Mouse (Mus musculus): ENCODE results near the gene Polq. TPM values are rescaled to one million over a fixed set of nuclear protein-coding genes. Genes with fewer than 3 reads are reported as not detected.
A peak's percentile ranks its signal among the peaks of the same experiment; 100 is the strongest.

Polq gene
- total and polyA plus RNA-seq, 2 experiments from 2014 or later: 1.6 to 2.2 TPM

- TF ChIP-seq CTCF (IDR thresholded peaks at IDR 0.05; ENCODE audit: low read depth): no peak
- Histone ChIP-seq H3K9me3 (ENCODE audit: low read length) (no peaks in the 10 kb centered on the region), H3K4me2 (ENCODE audit: low read depth, low read length) (no peak overlapping the region), H3K27me3 (ENCODE audit: insufficient read depth, low read length) (no peaks in the 10 kb centered on the region), H3K4me3 (ENCODE audit: low read length) (no peak overlapping the region), H3K9ac (replicated peaks; ENCODE audit: low read length) (no peak overlapping the region), H3K4me1 (ENCODE audit: insufficient read depth, low read length) (no peaks in the 10 kb centered on the region), H3K27ac (no peak overlapping the region), H3K36me3 (ENCODE audit: insufficient read depth, low read length) (no peaks in the 10 kb centered on the region)
- 76% methylated on average over 8 of the region's 8 CpGs for WGBS
- DNase-seq (ENCODE audit: low spot score): no peak
- ATAC-seq: no peak
Measured at GRCm38 (mm10) chr16:36989493-36989892, 22.1 kb upstream of the Polq start.

GRCm38 (mm10) chr16:36989999-36990625 is 21.5 kb upstream of the Polq start, which contains the start of gene Fbxo40:
Fbxo40 (minus strand) TSS chr16:36990467.
- H3K4me3 ChIP-seq (ENCODE audit: low read length): no peak within 1 kb of the TSS
- H3K27ac ChIP-seq: no peak within 1 kb of the TSS
- ATAC-seq (no peak), DNase-seq (ENCODE audit: low spot score) (no peak)
- no peak for TF ChIP-seq CTCF (IDR thresholded peaks at IDR 0.05; ENCODE audit: low read depth)
- no peaks in the 10 kb centered on the region for H3K27me3 ChIP-seq (ENCODE audit: insufficient read depth, low read length)
- WGBS: 82% methylated on average over 18 of the region's 18 CpGs
- no peaks in the 10 kb centered on the region for H3K9me3 ChIP-seq (ENCODE audit: low read length)
- no peaks in the 10 kb centered on the region for H3K36me3 ChIP-seq (ENCODE audit: insufficient read depth, low read length)
- no peak within 1 kb of the TSS for H3K4me2 ChIP-seq (ENCODE audit: low read depth, low read length)
- H3K9ac ChIP-seq (replicated peaks; ENCODE audit: low read length): no peak within 1 kb of the TSS
- no peaks in the 10 kb centered on the region for H3K4me1 ChIP-seq (ENCODE audit: insufficient read depth, low read length)

- H3K36me3 ChIP-seq (ENCODE audit: insufficient read depth, low read length): no peaks in the 10 kb centered on the region
- 82% methylated on average over 6 of the region's 6 CpGs for WGBS
- no peaks in the 10 kb centered on the region for H3K9me3 ChIP-seq (ENCODE audit: low read length)
- no peaks in the 10 kb centered on the region for H3K27me3 ChIP-seq (ENCODE audit: insufficient read depth, low read length)
- ATAC-seq: no peak
- no peak for DNase-seq (ENCODE audit: low spot score)
- H3K27ac ChIP-seq: no peak overlapping the region
- no peak overlapping the region for H3K4me2 ChIP-seq (ENCODE audit: low read depth, low read length)
- no peaks in the 10 kb centered on the region for H3K4me1 ChIP-seq (ENCODE audit: insufficient read depth, low read length)
- no peak overlapping the region for H3K9ac ChIP-seq (replicated peaks; ENCODE audit: low read length)
- H3K4me3 ChIP-seq (ENCODE audit: low read length): no peak overlapping the region
- TF ChIP-seq CTCF (IDR thresholded peaks at IDR 0.05; ENCODE audit: low read depth): no peak
Measured at GRCm38 (mm10) chr16:36997650-36998049, 13.9 kb upstream of the Polq start.

- no peak overlapping the region for H3K4me2 ChIP-seq (ENCODE audit: low read depth, low read length)
- no peaks in the 10 kb centered on the region for H3K4me1 ChIP-seq (ENCODE audit: insufficient read depth, low read length)
- DNase-seq (ENCODE audit: low spot score) (no peak), ATAC-seq (no peak)
- no peak for TF ChIP-seq CTCF (IDR thresholded peaks at IDR 0.05; ENCODE audit: low read depth)
- no peak overlapping the region for H3K4me3 ChIP-seq (ENCODE audit: low read length)
- H3K9me3 ChIP-seq (ENCODE audit: low read length): no peaks in the 10 kb centered on the region
- no peak overlapping the region for H3K9ac ChIP-seq (replicated peaks; ENCODE audit: low read length)
- no peaks in the 10 kb centered on the region for H3K27me3 ChIP-seq (ENCODE audit: insufficient read depth, low read length)
- WGBS: 71% methylated on average over 9 of the region's 9 CpGs
- no peaks in the 10 kb centered on the region for H3K36me3 ChIP-seq (ENCODE audit: insufficient read depth, low read length)
- H3K27ac ChIP-seq: no peak overlapping the region
Measured at GRCm38 (mm10) chr16:36999366-36999972, 12.1 kb upstream of the Polq start.

- H3K36me3 ChIP-seq (ENCODE audit: insufficient read depth, low read length): no peaks in the 10 kb centered on the region
- TF ChIP-seq CTCF (IDR thresholded peaks at IDR 0.05; ENCODE audit: low read depth): no peak
- WGBS: 72% methylated on average over 6 of the region's 6 CpGs
Measured at GRCm38 (mm10) chr16:37009262-37009661, 2.3 kb upstream of the Polq start.

GRCm38 (mm10) chr16:37010370-37010769 is 1.2 kb upstream of the Polq start:
- Histone ChIP-seq H3K27ac (no peak overlapping the region), H3K9me3 (ENCODE audit: low read length) (no peaks in the 10 kb centered on the region), H3K36me3 (ENCODE audit: insufficient read depth, low read length) (no peaks in the 10 kb centered on the region), H3K4me1 (ENCODE audit: insufficient read depth, low read length) (no peaks in the 10 kb centered on the region), H3K4me2 (ENCODE audit: low read depth, low read length) (no peak overlapping the region), H3K4me3 (ENCODE audit: low read length) (no peak overlapping the region), H3K27me3 (ENCODE audit: insufficient read depth, low read length) (no peaks in the 10 kb centered on the region), H3K9ac (replicated peaks; ENCODE audit: low read length) (no peak overlapping the region)
- peak; percentile 74 for TF ChIP-seq CTCF (IDR thresholded peaks at IDR 0.05; ENCODE audit: low read depth)
- peak; percentile 63 for ATAC-seq
- DNase-seq (ENCODE audit: low spot score): peak; percentile 82
- 55% methylated on average over 4 of the region's 4 CpGs for WGBS

More at GRCm38 (mm10) chr16:37009262-37009661, 2.3 kb upstream of the Polq start:
- Histone ChIP-seq H3K4me3 (ENCODE audit: low read length) (no peak overlapping the region), H3K4me2 (ENCODE audit: low read depth, low read length) (no peak overlapping the region), H3K27ac (no peak overlapping the region), H3K4me1 (ENCODE audit: insufficient read depth, low read length) (no peaks in the 10 kb centered on the region), H3K9me3 (ENCODE audit: low read length) (no peaks in the 10 kb centered on the region), H3K9ac (replicated peaks; ENCODE audit: low read length) (no peak overlapping the region), H3K27me3 (ENCODE audit: insufficient read depth, low read length) (no peaks in the 10 kb centered on the region)
- ATAC-seq (no peak), DNase-seq (ENCODE audit: low spot score) (no peak)

GRCm38 (mm10) chr16:37011922-37012289 is 320 bp downstream of the Polq start:
- no peak for TF ChIP-seq CTCF (IDR thresholded peaks at IDR 0.05; ENCODE audit: low read depth)
- 0% methylated on average over 26 of the region's 26 CpGs for WGBS

More at GRCm38 (mm10) chr16:37011922-37012289, 320 bp downstream of the Polq start:
- peak overlapping the region; percentile 59 for H3K9ac ChIP-seq (replicated peaks; ENCODE audit: low read length)
- H3K27ac ChIP-seq: no peak overlapping the region
- H3K9me3 ChIP-seq (ENCODE audit: low read length): no peaks in the 10 kb centered on the region
- H3K36me3 ChIP-seq (ENCODE audit: insufficient read depth, low read length): no peaks in the 10 kb centered on the region
- H3K4me1 ChIP-seq (ENCODE audit: insufficient read depth, low read length): no peaks in the 10 kb centered on the region
- peak overlapping the region; percentile 80 for H3K4me3 ChIP-seq (ENCODE audit: low read length)
- DNase-seq (ENCODE audit: low spot score) (no peak), ATAC-seq (peak; percentile 56)
- H3K27me3 ChIP-seq (ENCODE audit: insufficient read depth, low read length): no peaks in the 10 kb centered on the region
- peak overlapping the region; percentile 88 for H3K4me2 ChIP-seq (ENCODE audit: low read depth, low read length)

Data from hindbrain, postnatal 0 days (tissue).